Mouse (Mus musculus): ENCODE data around the gene Srm.

GRCm38 (mm10) chr4:148588793-148589192 is 2.5 kb upstream of the Srm start:
- TF ChIP-seq EP300 (IDR thresholded peaks at IDR 0.05; ENCODE audit: low read depth) = no peak
- TF ChIP-seq CTCF (IDR thresholded peaks at IDR 0.05; ENCODE audit: low read depth) = no peak
